Mouse (Mus musculus): ENCODE measurements around the gene Hormad2.

- TF ChIP-seq CTCF (IDR thresholded peaks at IDR 0.05; ENCODE audit: insufficient read depth, low read length) (no peak), POLR2A (IDR thresholded peaks at IDR 0.05; ENCODE audit: borderline replicate concordance, extremely low read depth, low read depth, low read length) (no peak)
Measured at GRCm38 (mm10) chr11:4437318-4437717, 3.6 kb downstream of the Hormad2 start.

All from lung, adult 2 months (tissue).